In the genomic region with DNA sequence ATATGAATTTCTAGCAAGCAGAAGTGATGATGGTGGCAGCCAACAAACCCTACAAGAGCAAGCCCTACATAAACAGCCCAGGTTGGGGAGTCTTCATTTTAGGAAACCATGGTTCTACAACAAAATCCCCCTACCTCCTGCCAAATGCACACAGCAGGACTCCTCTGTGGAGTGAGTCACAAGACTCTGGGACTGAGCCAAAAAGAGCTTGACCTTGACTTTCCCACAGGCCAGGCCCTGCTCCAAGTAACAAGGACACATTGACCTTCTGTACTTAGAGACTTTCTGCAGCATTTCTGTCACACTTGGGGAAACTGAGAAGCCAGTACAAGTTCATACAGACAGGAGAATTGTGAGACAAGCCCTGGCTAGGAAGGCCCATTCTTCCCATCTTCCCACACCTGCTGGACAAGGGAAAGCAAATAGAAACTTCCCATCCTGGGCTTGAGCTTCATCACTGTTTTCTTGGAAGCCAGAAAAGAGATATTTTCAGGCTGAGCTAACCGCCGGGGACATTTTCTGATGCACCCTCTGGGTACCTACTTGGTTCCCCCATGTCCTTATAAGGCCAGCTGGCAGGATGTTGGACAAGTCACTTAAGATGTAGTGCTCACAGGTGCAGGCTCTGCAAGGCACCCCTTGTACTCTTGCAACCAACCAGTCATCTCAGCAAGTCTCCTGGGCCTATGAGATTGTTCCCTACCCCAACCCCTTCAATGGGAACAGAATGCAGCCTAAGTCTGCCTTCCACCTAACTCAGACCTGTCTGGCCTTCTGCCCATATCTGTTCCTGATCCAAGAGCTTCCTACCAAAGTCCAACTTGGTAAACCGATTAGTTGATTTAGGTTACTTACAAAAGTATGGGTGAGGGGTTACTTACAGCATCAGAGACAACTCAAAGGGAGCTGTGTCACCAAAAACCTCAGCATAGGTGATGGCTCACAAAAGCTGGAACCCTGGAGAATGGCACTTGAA, we compare ENCODE assay signal across 11 mouse cellular contexts. TPM values are rescaled to one million over a fixed set of nuclear protein-coding genes. Genes with fewer than 3 reads are reported as not detected.
DNase-seq lines count a peak whose midpoint lies in the region; ATAC-seq lines count a peak whose summit lies in the region.
"Had no signal": no experiment of that assay in that cellular context is flagged by ENCODE, and none has a peak within 500 bp of the region (broad histone marks: within the 10 kb centered on the region; RNA-seq: fewer than 3 reads in every experiment).

No protein-coding gene starts in this region.

- H3K4me2 ChIP-seq in kidney, embryonic 14.5 days (replicated peaks; ENCODE audit: low read depth, low read length), result no peak overlapping the region
- no peak overlapping the region for H3K4me2 ChIP-seq in hindbrain, embryonic 16.5 days (ENCODE audit: low read length)

- H3K27me3 ChIP-seq in kidney, embryonic 14.5 days (ENCODE audit: control insufficient read depth, insufficient read depth, low read length), result no peaks in the 10 kb centered on the region
- H3K27me3 ChIP-seq in hindbrain, embryonic 16.5 days (replicated peaks; ENCODE audit: control insufficient read depth, insufficient read depth, low read length), result no peaks in the 10 kb centered on the region

- 98% methylated on average over 3 of the region's 3 CpGs for WGBS in kidney, embryonic 14.5 days
- 98% methylated on average over 3 of the region's 3 CpGs for WGBS in hindbrain, embryonic 16.5 days

- H3K27ac ChIP-seq in kidney, embryonic 14.5 days (ENCODE audit: low read depth, low read length), result no peak overlapping the region
- no peak overlapping the region for H3K27ac ChIP-seq in hindbrain, embryonic 16.5 days (ENCODE audit: low read depth, low read length)

- H3K4me3 ChIP-seq in kidney, embryonic 14.5 days (ENCODE audit: low read length), result no peak overlapping the region
- H3K4me3 ChIP-seq in hindbrain, embryonic 16.5 days (ENCODE audit: low read length), result no peak overlapping the region

- peaks cover 16% of the 10 kb centered on the region for H3K4me1 ChIP-seq in kidney, embryonic 14.5 days (ENCODE audit: control insufficient read depth, insufficient read depth, low read length)
- H3K4me1 ChIP-seq in hindbrain, embryonic 16.5 days (ENCODE audit: control insufficient read depth, insufficient read depth, low read depth, low read length), result peaks cover 20% of the 10 kb centered on the region

- H3K9ac ChIP-seq in kidney, embryonic 14.5 days (ENCODE audit: low read depth, low read length), result no peak overlapping the region
- no peak overlapping the region for H3K9ac ChIP-seq in hindbrain, embryonic 16.5 days (ENCODE audit: low read depth, low read length)

- DNase-seq in kidney, adult 11 months, result peak; percentile 82
- peak; percentile 29 to 36 for DNase-seq in B cell, adult 2 months
- peak; percentile 92 for DNase-seq in adrenal gland, postnatal 14 days
- DNase-seq in heart, postnatal 14 days, result peak; percentile 56 to 70
- DNase-seq in liver, result no peak
- no peak for DNase-seq in frontal cortex, postnatal 25 days (ENCODE audit: low spot score in 2 of 2)
- DNase-seq: gastrocnemius, postnatal 10 days; thymus, postnatal 14 days had no signal

- no peak for ATAC-seq in kidney, embryonic 14.5 days (ENCODE audit: low FRiP score, low TSS enrichment)
- ATAC-seq in hindbrain, embryonic 16.5 days, result no peak

- intact Hi-C loops in heart, postnatal 14 days (cut with DNase I), result no loop called here

- H3K9me3 ChIP-seq in kidney, embryonic 14.5 days (ENCODE audit: control insufficient read depth, low read length), result no peaks in the 10 kb centered on the region
- H3K9me3 ChIP-seq in hindbrain, embryonic 16.5 days (ENCODE audit: control insufficient read depth, low read length), result no peaks in the 10 kb centered on the region

- H3K36me3 ChIP-seq in kidney, embryonic 14.5 days (ENCODE audit: control insufficient read depth, insufficient read depth, low read length), result 0 out of 2 replicates have a peak, but pooled peaks cover 2% of the 10 kb centered on the region
- no peaks in the 10 kb centered on the region for H3K36me3 ChIP-seq in hindbrain, embryonic 16.5 days (ENCODE audit: control insufficient read depth, insufficient read depth, low read length)

RNA-seq across cellular contexts. Expression of a gene that starts 2.4 kb away (rescaled TPM):
- polyA plus RNA-seq in kidney, embryonic 14.5 days (2014; fragmentation: Nextera tagmentation; extraction: Ambion mirVana), result 477 and 494 TPM in 2 replicates
- 536 and 561 TPM in 2 replicates for total RNA-seq in adrenal gland, postnatal 14 days (2021)
- 100 to 1,000 TPM; 505 to 506 TPM for total RNA-seq in heart, postnatal 14 days (2021)
- 532 and 585 TPM in 2 replicates for polyA plus RNA-seq in hindbrain, embryonic 16.5 days (2015; fragmentation: Nextera tagmentation; extraction: Ambion mirVana)

RNA-seq across cellular contexts. Expression of a gene that starts 18.9 kb away (rescaled TPM):
- polyA plus RNA-seq in kidney, embryonic 14.5 days (2014; fragmentation: Nextera tagmentation; extraction: Ambion mirVana), result 74.4 and 95.1 TPM in 2 replicates
- total RNA-seq in adrenal gland, postnatal 14 days (2021), result 32.2 and 33.3 TPM in 2 replicates
- total RNA-seq in heart, postnatal 14 days (2021), result 10 to 100 TPM; 19.0 to 20.7 TPM
- polyA plus RNA-seq in hindbrain, embryonic 16.5 days (2015; fragmentation: Nextera tagmentation; extraction: Ambion mirVana), result 97.4 and 98.7 TPM in 2 replicates

RNA-seq across cellular contexts. Expression of a gene that starts 44.3 kb away (rescaled TPM):
- 4.4 and 4.9 TPM in 2 replicates for polyA plus RNA-seq in kidney, embryonic 14.5 days (2014; fragmentation: Nextera tagmentation; extraction: Ambion mirVana)
- total RNA-seq in adrenal gland, postnatal 14 days (2021), result 0.59 and 0.68 TPM in 2 replicates
- under 1 TPM; 0.12 TPM for total RNA-seq in heart, postnatal 14 days (2021)
- polyA plus RNA-seq in hindbrain, embryonic 16.5 days (2015; fragmentation: Nextera tagmentation; extraction: Ambion mirVana), result 2.1 and 3.2 TPM in 2 replicates
- polyA plus RNA-seq: G1E had no signal

RNA-seq across cellular contexts. Expression of a gene that starts 45.3 kb away (rescaled TPM):
- polyA plus RNA-seq in kidney, embryonic 14.5 days (2014; fragmentation: Nextera tagmentation; extraction: Ambion mirVana), result 0.79 and 0.97 TPM in 2 replicates
- total RNA-seq in adrenal gland, postnatal 14 days (2021), result 2.0 and 8.6 TPM in 2 replicates
- total RNA-seq in heart, postnatal 14 days (2021), result 1 to 10 TPM in 1 of 2 experiments, under 1 TPM in 1; 0.91 to 1.1 TPM
- polyA plus RNA-seq in hindbrain, embryonic 16.5 days (2015; fragmentation: Nextera tagmentation; extraction: Ambion mirVana), result 0.28 and 0.41 TPM in 2 replicates

RNA-seq across cellular contexts. Expression of a gene that starts 56.0 kb away (rescaled TPM):
- 4.0 and 5.4 TPM in 2 replicates for polyA plus RNA-seq in kidney, embryonic 14.5 days (2014; fragmentation: Nextera tagmentation; extraction: Ambion mirVana)
- 4.4 and 6.1 TPM in 2 replicates for total RNA-seq in adrenal gland, postnatal 14 days (2021)
- 10 to 100 TPM; 32.1 to 32.5 TPM for total RNA-seq in heart, postnatal 14 days (2021)
- polyA plus RNA-seq in hindbrain, embryonic 16.5 days (2015; fragmentation: Nextera tagmentation; extraction: Ambion mirVana), result 1.3 and 2.2 TPM in 2 replicates
- total RNA-seq: G1E had no signal
- polyA plus RNA-seq: G1E had no signal

Comparison
In these comparisons a context has a peak if more than half of its experiments do, and no peak if none do; other contexts are left out.
1. DNase-seq: peak in kidney, adult 11 months (single experiment), B cell, adult 2 months (2 of 2), adrenal gland, postnatal 14 days (single experiment) and heart, postnatal 14 days (2 of 2); none in liver (single experiment) and frontal cortex, postnatal 25 days (0 of 2).